Mouse (Mus musculus): Measurements from ENCODE around the gene Tprkb. TPM values are rescaled to one million over a fixed set of nuclear protein-coding genes. Genes with fewer than 3 reads are reported as not detected.
"Not testable (repeated sequence)": the region's sequence is repeated elsewhere in the genome, so short reads cannot be mapped to it uniquely, and the experiment has no call there.

Tprkb gene
- polyA plus RNA-seq, 1 experiment from 2014 or later: 61.3 TPM

GRCm38 (mm10) chr6:85915539-85916513 lies 4.2 kb downstream of the Tprkb start, which contains the start of gene Nat8f1:
Gene Nat8f1, minus strand, starts transcription at chr6:85915687.
- under 1% methylated on average over 59 of the region's 61 CpGs for WGBS

GRCm38 (mm10) chr6:85916596-85916995 lies 4.9 kb downstream of the Tprkb start:
- Histone ChIP-seq H3K4me3 (ENCODE audit: low read depth, low read length) (peak overlapping the region; percentile 65), H3K4me1 (replicated peaks; ENCODE audit: control insufficient read depth, insufficient read depth, low read length) (0 out of 2 replicates have a peak, but pooled peaks cover 2% of the 10 kb centered on the region), H3K27ac (ENCODE audit: low read depth, low read length) (peak overlapping the region; percentile 89), H3K36me3 (ENCODE audit: control insufficient read depth, insufficient read depth) (peaks cover 9% of the 10 kb centered on the region; the same call in 1 of the 2 replicates), H3K9me3 (ENCODE audit: control insufficient read depth) (no peaks in the 10 kb centered on the region), H3K9ac (ENCODE audit: low read depth, low read length) (peak overlapping the region; percentile 58; the same call in 1 of the 2 replicates), H3K4me2 (replicated peaks; ENCODE audit: low read depth) (peak overlapping the region; percentile 74), H3K27me3 (replicated peaks; ENCODE audit: control insufficient read depth, insufficient read depth, low read length) (no peaks in the 10 kb centered on the region)
- WGBS: 55% methylated on average over 6 of the region's 6 CpGs
- no peak for ATAC-seq
- TF ChIP-seq CTCF (IDR thresholded peaks at IDR 0.05; ENCODE audit: low read depth): no peak

More at GRCm38 (mm10) chr6:85915539-85916513, 4.2 kb downstream of the Tprkb start, which contains the start of gene Nat8f1:
- Histone ChIP-seq H3K4me3 (ENCODE audit: low read depth, low read length) (peak within 1 kb of the TSS; percentile 65), H3K4me2 (replicated peaks; ENCODE audit: low read depth) (peak within 1 kb of the TSS; percentile 74), H3K9ac (ENCODE audit: low read depth, low read length) (peak within 1 kb of the TSS; percentile 58), H3K27ac (ENCODE audit: low read depth, low read length) (peak within 1 kb of the TSS; percentile 89)
- ATAC-seq: peak; percentile 95
- not testable (repeated sequence) for H3K27me3 ChIP-seq (replicated peaks; ENCODE audit: control insufficient read depth, insufficient read depth, low read length); H3K36me3 ChIP-seq (ENCODE audit: control insufficient read depth, insufficient read depth); H3K4me1 ChIP-seq (replicated peaks; ENCODE audit: control insufficient read depth, insufficient read depth, low read length); H3K9me3 ChIP-seq (ENCODE audit: control insufficient read depth)
- peak; percentile 83 for TF ChIP-seq CTCF (IDR thresholded peaks at IDR 0.05; ENCODE audit: low read depth)

- peaks cover 17% of the 10 kb centered on the region for H3K36me3 ChIP-seq (ENCODE audit: control insufficient read depth, insufficient read depth)
- H3K4me2 ChIP-seq (replicated peaks; ENCODE audit: low read depth); H3K4me1 ChIP-seq (replicated peaks; ENCODE audit: control insufficient read depth, insufficient read depth, low read length); H3K9ac ChIP-seq (ENCODE audit: low read depth, low read length); H3K9me3 ChIP-seq (ENCODE audit: control insufficient read depth); H3K27me3 ChIP-seq (replicated peaks; ENCODE audit: control insufficient read depth, insufficient read depth, low read length); ATAC-seq; H3K4me3 ChIP-seq (ENCODE audit: low read depth, low read length); H3K27ac ChIP-seq (ENCODE audit: low read depth, low read length): not testable (repeated sequence)
- 92% methylated on average over 3 of the region's 3 CpGs for WGBS
Observed at GRCm38 (mm10) chr6:85918341-85918740, 6.7 kb downstream of the Tprkb start.

GRCm38 (mm10) chr6:85919401-85919800 lies 7.7 kb downstream of the Tprkb start:
- H3K27me3 ChIP-seq (replicated peaks; ENCODE audit: control insufficient read depth, insufficient read depth, low read length): no peaks in the 10 kb centered on the region
- H3K4me3 ChIP-seq (ENCODE audit: low read depth, low read length): no peak overlapping the region
- H3K36me3 ChIP-seq (ENCODE audit: control insufficient read depth, insufficient read depth): peaks cover 21% of the 10 kb centered on the region
- no peak overlapping the region for H3K27ac ChIP-seq (ENCODE audit: low read depth, low read length)
- ATAC-seq: no peak
- no peaks in the 10 kb centered on the region for H3K4me1 ChIP-seq (replicated peaks; ENCODE audit: control insufficient read depth, insufficient read depth, low read length)
- TF ChIP-seq CTCF (IDR thresholded peaks at IDR 0.05; ENCODE audit: low read depth): no peak
- no peak overlapping the region for H3K9ac ChIP-seq (ENCODE audit: low read depth, low read length)
- no peaks in the 10 kb centered on the region for H3K9me3 ChIP-seq (ENCODE audit: control insufficient read depth)
- WGBS: 75% methylated on average over 4 of the region's 4 CpGs
- no peak overlapping the region for H3K4me2 ChIP-seq (replicated peaks; ENCODE audit: low read depth)

GRCm38 (mm10) chr6:85923643-85924042 lies 12.0 kb downstream of the Tprkb start:
- Histone ChIP-seq H3K4me1 (replicated peaks; ENCODE audit: control insufficient read depth, insufficient read depth, low read length) (no peaks in the 10 kb centered on the region; the same call in 1 of the 2 replicates), H3K4me3 (ENCODE audit: low read depth, low read length) (no peak overlapping the region), H3K27ac (ENCODE audit: low read depth, low read length) (no peak overlapping the region), H3K9ac (ENCODE audit: low read depth, low read length) (no peak overlapping the region), H3K27me3 (replicated peaks; ENCODE audit: control insufficient read depth, insufficient read depth, low read length) (no peaks in the 10 kb centered on the region), H3K36me3 (ENCODE audit: control insufficient read depth, insufficient read depth) (peaks cover 57% of the 10 kb centered on the region), H3K9me3 (ENCODE audit: control insufficient read depth) (no peaks in the 10 kb centered on the region), H3K4me2 (replicated peaks; ENCODE audit: low read depth) (no peak overlapping the region)
- 91% methylated on average over 1 of the region's 1 CpGs for WGBS
- no peak for TF ChIP-seq CTCF (IDR thresholded peaks at IDR 0.05; ENCODE audit: low read depth)
- no peak for ATAC-seq

GRCm38 (mm10) chr6:85926709-85927108 lies 15.0 kb downstream of the Tprkb start:
- Histone ChIP-seq H3K27me3 (replicated peaks; ENCODE audit: control insufficient read depth, insufficient read depth, low read length) (no peaks in the 10 kb centered on the region), H3K9me3 (ENCODE audit: control insufficient read depth) (no peaks in the 10 kb centered on the region), H3K27ac (ENCODE audit: low read depth, low read length) (no peak overlapping the region), H3K9ac (ENCODE audit: low read depth, low read length) (no peak overlapping the region), H3K36me3 (ENCODE audit: control insufficient read depth, insufficient read depth) (peaks cover 66% of the 10 kb centered on the region), H3K4me3 (ENCODE audit: low read depth, low read length) (no peak overlapping the region), H3K4me1 (replicated peaks; ENCODE audit: control insufficient read depth, insufficient read depth, low read length) (no peaks in the 10 kb centered on the region; the same call in 1 of the 2 replicates), H3K4me2 (replicated peaks; ENCODE audit: low read depth) (no peak overlapping the region)
- WGBS: 58% methylated on average over 1 of the region's 1 CpGs
- TF ChIP-seq CTCF (IDR thresholded peaks at IDR 0.05; ENCODE audit: low read depth): no peak
- no peak for ATAC-seq
